Mouse (Mus musculus) stomach, embryonic 15.5 days (tissue): ENCODE results near the gene Eno4. TPM values are rescaled to one million over a fixed set of nuclear protein-coding genes. Genes with fewer than 3 reads are reported as not detected.

Source experiments
- ATAC-seq: fragments of 200-750 bp; cut with Nextera tagmentation; 2 replicates; pipeline ENCODE4 v1.8.0; 2017; ENCODE audit warnings: low read depth, moderate number of reproducible peaks, moderate TSS enrichment; ENCODE audit not compliant: insufficient read depth, low FRiP score
- H3K27ac ChIP-seq: fragments of 300-500 bp; sonication (generic); 2 replicates; pipeline ENCODE4 v1.5.1; 2015; ENCODE audit warnings: mild to moderate bottlenecking, inconsistent platforms
- H3K27me3 ChIP-seq: fragments of 300-500 bp; sonication (generic); replicated peaks from 2 replicates; pipeline ENCODE4 v1.6.1; 2015; ENCODE audit warnings: inconsistent platforms
- H3K36me3 ChIP-seq: fragments of 300-500 bp; sonication (generic); 2 replicates; pipeline ENCODE4 v1.6.1; 2015; ENCODE audit warnings: inconsistent platforms
- H3K4me1 ChIP-seq: fragments of 300-500 bp; sonication (generic); 2 replicates; pipeline ENCODE4 v1.6.1; 2015; ENCODE audit warnings: inconsistent platforms
- H3K4me2 ChIP-seq: fragments of 300-500 bp; sonication (generic); 2 replicates; pipeline ENCODE4 v1.6.1; 2015; ENCODE audit warnings: mild to moderate bottlenecking, inconsistent platforms
- H3K4me3 ChIP-seq: fragments of 300-500 bp; sonication (generic); replicated peaks from 2 replicates; pipeline ENCODE4 v1.5.1; 2015; ENCODE audit warnings: inconsistent platforms
- H3K9ac ChIP-seq: fragments of 300-500 bp; sonication (generic); 2 replicates; pipeline ENCODE4 v1.6.1; 2015; ENCODE audit warnings: inconsistent platforms
- H3K9me3 ChIP-seq: fragments of 300-500 bp; sonication (generic); 2 replicates; pipeline ENCODE4 v1.6.1; 2016; ENCODE audit warnings: inconsistent platforms
- WGBS: fragments of 180-500 bp; shearing (Covaris S2); methylation state at CpG from one replicate; pipeline ENCODE4 v1.1.7; 2015; 5-methylcytosine and 5-hydroxymethylcytosine counted together
- microRNA-seq: library from miRNA; unstranded; fragments of <30 nt; microRNA quantifications from one replicate; pipeline ENCODE4, GENCODE M21; 2016
- polyA plus RNA-seq: library from polyadenylated mRNA; unstranded; fragments of >200 nt; fragmentation: Nextera tagmentation; extraction: Ambion mirVana; gene quantifications from 2 replicates; pipeline ENCODE4 v1.2.1, GENCODE M21; 2015

Gene Eno4
- polyA plus RNA-seq, 1 experiment from 2014 or later, result 0.26 TPM

DNA sequence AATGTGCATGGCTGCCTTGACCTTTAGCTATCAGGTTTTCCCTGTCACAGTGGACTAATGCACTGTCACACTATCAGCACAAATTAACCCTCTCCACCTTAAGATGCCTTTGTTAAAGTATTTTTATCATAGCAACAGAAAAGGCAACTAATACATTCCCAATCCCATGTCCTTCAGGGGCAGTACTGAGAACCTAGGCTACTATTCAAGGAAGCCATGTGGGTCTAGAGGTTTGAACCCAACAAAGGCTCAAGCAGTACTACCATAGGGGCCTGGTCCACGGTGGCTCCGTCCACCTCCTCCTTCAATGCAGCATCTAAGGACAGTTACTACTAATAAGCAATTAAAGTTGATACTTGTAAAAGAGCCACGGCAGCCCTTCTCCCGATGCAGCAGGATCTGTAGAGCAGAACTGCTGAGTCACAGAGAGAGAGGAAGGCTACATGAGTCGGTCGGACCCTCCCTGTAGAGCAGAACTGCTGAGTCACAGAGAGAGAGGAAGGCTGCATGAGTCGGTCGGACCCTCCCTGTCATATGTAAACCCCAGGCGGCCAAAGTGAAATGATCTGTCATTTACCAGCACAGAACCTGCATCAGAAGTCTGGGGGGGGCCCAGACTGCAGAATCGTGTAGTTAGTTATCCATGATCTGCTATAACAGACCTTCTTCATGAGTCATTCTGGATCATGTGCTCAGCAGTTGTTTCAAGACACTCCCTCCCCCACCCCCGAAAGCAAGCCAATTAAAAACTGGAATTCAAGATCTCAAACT, 35.4 kb downstream of the Eno4 start:
- H3K4me3 ChIP-seq, result no peak overlapping the region
- no peaks in the 10 kb centered on the region for H3K9me3 ChIP-seq
- no peaks in the 10 kb centered on the region for H3K4me1 ChIP-seq
- no peak overlapping the region for H3K4me2 ChIP-seq
- WGBS, result 53% methylated on average over 11 of the region's 11 CpGs
- ATAC-seq, result peak; percentile 56; the same call in 1 of the 2 replicates
- H3K9ac ChIP-seq, result no peak overlapping the region
- H3K27ac ChIP-seq, result no peak overlapping the region
- no peaks in the 10 kb centered on the region for H3K27me3 ChIP-seq
- no peaks in the 10 kb centered on the region for H3K36me3 ChIP-seq

DNA sequence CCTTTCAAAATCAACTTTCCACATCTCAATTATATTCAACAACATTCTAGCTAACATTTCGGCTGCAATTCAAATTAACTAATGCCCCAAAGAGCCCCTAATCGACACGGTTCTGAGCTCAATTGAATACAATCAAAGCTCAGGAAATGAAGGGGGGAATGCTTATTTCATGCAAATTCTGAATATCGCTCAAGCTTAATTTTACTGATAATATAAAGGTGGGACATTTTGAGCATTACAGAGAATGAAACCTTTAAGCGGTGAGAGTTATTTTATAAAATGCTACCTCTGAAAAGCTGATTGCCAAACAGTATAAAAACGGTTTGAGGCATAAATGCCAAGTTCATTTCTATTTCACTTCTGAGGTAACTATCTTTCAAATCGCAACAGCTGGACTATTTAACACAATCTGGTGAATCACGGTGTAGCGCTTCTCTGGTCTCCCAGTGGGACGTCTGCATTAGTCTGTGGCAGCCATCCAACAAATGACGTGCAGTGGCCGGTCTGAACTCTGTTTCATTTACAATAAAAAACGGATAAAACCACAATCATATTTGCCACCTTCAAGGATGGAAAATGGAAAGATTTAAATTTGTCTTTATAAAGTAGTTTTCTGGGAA, 36.3 kb downstream of the Eno4 start:
- Histone ChIP-seq H3K9ac (no peak overlapping the region), H3K9me3 (no peaks in the 10 kb centered on the region), H3K4me3 (peak overlapping the region; percentile 14; the same call in 1 of the 2 replicates), H3K36me3 (no peaks in the 10 kb centered on the region), H3K27ac (no peak overlapping the region), H3K4me2 (peak overlapping the region; percentile 31; the same call in 1 of the 2 replicates), H3K4me1 (no peaks in the 10 kb centered on the region), H3K27me3 (no peaks in the 10 kb centered on the region)
- no peak for ATAC-seq
- WGBS, result 42% methylated on average over 13 of the region's 13 CpGs

GRCm38 (mm10) chr19:58980056-58980440, 36.8 kb downstream of the Eno4 start:
- WGBS, result 40% methylated on average over 5 of the region's 5 CpGs
- Histone ChIP-seq H3K4me3 (no peak overlapping the region), H3K27me3 (no peaks in the 10 kb centered on the region), H3K27ac (no peak overlapping the region), H3K4me2 (peak overlapping the region; percentile 31; the same call in 1 of the 2 replicates), H3K36me3 (no peaks in the 10 kb centered on the region), H3K9ac (no peak overlapping the region), H3K4me1 (no peaks in the 10 kb centered on the region), H3K9me3 (no peaks in the 10 kb centered on the region)
- ATAC-seq, result no peak

GRCm38 (mm10) chr19:58981571-58981970, 38.3 kb downstream of the Eno4 start:
- Histone ChIP-seq H3K4me1 (no peaks in the 10 kb centered on the region), H3K4me3 (no peak overlapping the region), H3K27me3 (no peaks in the 10 kb centered on the region), H3K36me3 (no peaks in the 10 kb centered on the region), H3K9me3 (no peaks in the 10 kb centered on the region), H3K4me2 (peak overlapping the region; percentile 24), H3K27ac (no peak overlapping the region), H3K9ac (no peak overlapping the region)
- ATAC-seq, result no peak
- 35% methylated on average over 9 of the region's 9 CpGs for WGBS

GRCm38 (mm10) chr19:59002827-59003226, 59.6 kb downstream of the Eno4 start:
- H3K27ac ChIP-seq, result no peak overlapping the region
- H3K4me1 ChIP-seq, result no peaks in the 10 kb centered on the region
- no peak overlapping the region for H3K4me2 ChIP-seq
- no peaks in the 10 kb centered on the region for H3K27me3 ChIP-seq
- no peak overlapping the region for H3K9ac ChIP-seq
- WGBS, result 91% methylated on average over 6 of the region's 6 CpGs
- no peak overlapping the region for H3K4me3 ChIP-seq
- ATAC-seq, result no peak
- no peaks in the 10 kb centered on the region for H3K9me3 ChIP-seq
- no peaks in the 10 kb centered on the region for H3K36me3 ChIP-seq

GRCm38 (mm10) chr19:59006577-59007340, 63.5 kb downstream of the Eno4 start:
- Histone ChIP-seq H3K4me2 (no peak overlapping the region), H3K4me1 (no peaks in the 10 kb centered on the region), H3K4me3 (no peak overlapping the region), H3K9ac (no peak overlapping the region), H3K36me3 (no peaks in the 10 kb centered on the region), H3K27ac (no peak overlapping the region), H3K27me3 (no peaks in the 10 kb centered on the region), H3K9me3 (no peaks in the 10 kb centered on the region)
- WGBS, result 86% methylated on average over 15 of the region's 15 CpGs
- ATAC-seq, result no peak

DNA sequence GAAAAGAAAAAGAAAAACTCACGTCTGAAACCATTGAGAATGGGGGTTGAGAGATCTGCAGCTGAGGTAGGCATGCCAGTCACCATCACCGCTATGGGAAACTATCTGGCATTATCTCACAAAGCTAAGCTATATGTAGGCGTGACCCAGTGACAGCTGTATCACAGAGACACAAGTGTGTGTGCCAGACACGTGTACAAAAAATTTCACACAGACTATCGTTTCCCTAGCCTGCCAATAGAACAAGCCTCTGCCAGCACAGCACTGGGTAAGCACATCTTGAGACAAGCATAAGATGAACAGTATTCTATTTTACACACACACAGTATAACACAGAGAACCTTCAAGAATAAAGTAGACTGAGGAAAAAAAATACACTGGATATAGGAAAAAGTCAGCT, 67.6 kb downstream of the Eno4 start:
- Histone ChIP-seq H3K4me2 (no peak overlapping the region), H3K27me3 (no peaks in the 10 kb centered on the region), H3K36me3 (no peaks in the 10 kb centered on the region), H3K4me1 (no peaks in the 10 kb centered on the region), H3K27ac (no peak overlapping the region), H3K4me3 (no peak overlapping the region), H3K9ac (no peak overlapping the region), H3K9me3 (no peaks in the 10 kb centered on the region)
- ATAC-seq, result no peak
- 76% methylated on average over 5 of the region's 5 CpGs for WGBS

Small RNAs within 50 kb of the gene (microRNA-seq; reads per million reads assigned to microRNA genes)
- gene Mir3086, result 2.5 reads per million, percentile 7 among the genes with 10 or more reads in this experiment

Other genes starting within 250 kb of the Eno4 start
- gene Pnliprp1, start 214.5 kb upstream of the Eno4 start, polyA plus RNA-seq, result 3,354 and 4,799 TPM in 2 replicates
- gene Pnliprp2, start 183.7 kb upstream of the Eno4 start, polyA plus RNA-seq, result 17.6 and 18.4 TPM in 2 replicates
- 0.14 TPM in 1 of 2 replicates, not detected in the other for gene 1700019N19Rik, start 149.0 kb upstream of the Eno4 start, polyA plus RNA-seq
- gene Hspa12a, start 229 bp downstream of the Eno4 start, polyA plus RNA-seq, result 5.2 and 6.0 TPM in 2 replicates
- gene Shtn1, start 132.7 kb downstream of the Eno4 start, polyA plus RNA-seq, result 10.0 and 11.0 TPM in 2 replicates
- not detected in 2 replicates for gene Vax1, start 226.6 kb downstream of the Eno4 start, polyA plus RNA-seq